Mouse (Mus musculus) gonadal fat pad, adult 2 months (tissue): Measurements from ENCODE around the gene Casz1. TPM values are rescaled to one million over a fixed set of nuclear protein-coding genes. Genes with fewer than 3 reads are reported as not detected.

Source experiments
- DNase-seq: peaks from one replicate; pipeline ENCODE4 v3.0.0-alpha.2; 2012; ENCODE audit warnings: low read depth
- polyA plus RNA-seq: library from polyadenylated mRNA; depleted of rRNA; stranded (reverse); fragments of >200 nt; gene quantifications from 2 replicates; pipeline ENCODE4 v1.2.3, GENCODE M21; 2012

Casz1 gene
- polyA plus RNA-seq, 1 experiment = 6.1 TPM

GRCm38 (mm10) chr4:148842302-148842701 is 38.1 kb downstream of the Casz1 start:
- no peak for DNase-seq

DNA sequence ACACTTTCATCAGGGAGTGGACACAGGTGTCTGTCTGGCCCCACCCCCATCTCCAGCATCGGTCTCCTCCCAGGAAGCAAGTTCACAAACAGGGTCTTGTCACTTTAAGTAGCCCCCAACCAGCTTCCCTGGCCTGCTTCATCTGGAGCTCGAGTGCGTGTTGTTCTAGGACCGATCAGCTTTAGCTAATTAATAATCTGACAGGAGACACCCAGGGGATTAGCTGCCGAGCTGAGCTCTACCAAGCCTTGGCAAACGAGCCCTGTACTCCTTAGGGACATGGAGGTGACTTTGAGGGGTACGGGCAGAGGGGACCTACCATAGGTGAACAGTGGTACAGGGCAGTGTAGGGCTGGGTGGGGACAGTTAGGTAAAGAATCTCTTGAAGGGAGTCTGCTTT is 40.7 kb downstream of the Casz1 start:
- no peak for DNase-seq

GRCm38 (mm10) chr4:148846203-148846602 is 42.0 kb downstream of the Casz1 start:
- no peak for DNase-seq

DNA sequence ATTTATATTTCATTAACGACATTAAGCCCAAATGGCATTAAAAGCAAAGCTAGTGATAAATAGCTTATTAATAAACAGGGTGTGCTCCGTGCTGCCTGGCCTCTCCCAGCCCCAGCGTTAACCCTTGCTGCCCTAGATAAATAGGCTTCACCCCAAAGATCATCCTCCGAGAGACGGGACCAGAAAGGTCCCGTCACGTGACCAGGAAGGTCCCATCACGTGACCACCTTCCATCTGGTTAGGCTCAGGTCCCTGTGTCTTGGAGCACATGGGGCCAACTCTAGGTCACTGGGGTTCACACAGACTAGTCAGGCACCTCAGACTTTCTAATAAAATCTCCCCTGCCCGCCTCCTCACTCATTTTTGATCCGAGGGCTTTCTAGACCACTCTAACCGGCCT is 42.5 kb downstream of the Casz1 start:
- no peak for DNase-seq

DNA sequence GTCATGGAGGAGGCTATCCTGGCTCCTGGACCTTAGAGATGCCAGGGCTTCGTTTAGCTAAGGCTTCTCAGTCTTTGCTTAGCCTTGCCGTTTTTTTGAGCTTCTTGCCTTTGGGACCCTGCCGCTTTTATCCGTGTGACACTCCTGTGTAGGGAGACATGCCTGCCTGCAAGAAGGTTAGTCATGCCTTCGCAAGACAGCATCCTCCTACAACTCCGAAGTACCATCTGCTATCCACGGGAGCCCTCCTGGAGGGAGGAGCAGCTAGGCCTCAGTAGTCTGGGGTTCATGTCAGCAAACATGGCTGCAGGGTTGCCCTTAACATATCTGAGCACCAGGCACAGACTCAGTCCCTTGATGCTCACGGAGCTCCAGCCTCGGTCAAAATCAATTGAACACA is 43.4 kb downstream of the Casz1 start:
- no peak for DNase-seq

DNA sequence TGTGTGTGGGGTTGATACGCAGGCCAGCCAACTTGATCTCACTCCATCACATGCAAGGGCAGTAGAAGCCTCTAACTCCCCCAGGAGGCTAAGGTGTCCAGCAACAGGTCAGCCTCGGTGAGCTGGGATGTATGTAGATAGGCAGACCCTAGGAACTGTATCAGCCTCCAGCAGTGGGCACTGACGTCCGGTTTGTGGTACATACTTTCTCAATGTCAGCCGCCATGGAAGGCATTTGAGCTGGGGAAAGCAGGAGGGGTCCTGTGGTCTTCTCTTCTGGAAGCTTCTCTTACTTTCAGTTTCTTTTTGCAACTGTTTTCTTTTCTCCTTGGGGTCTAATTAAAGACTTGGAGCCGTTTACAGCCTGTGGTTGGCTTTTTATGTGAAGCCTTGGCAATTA is 45.2 kb downstream of the Casz1 start:
- DNase-seq = no peak

DNA sequence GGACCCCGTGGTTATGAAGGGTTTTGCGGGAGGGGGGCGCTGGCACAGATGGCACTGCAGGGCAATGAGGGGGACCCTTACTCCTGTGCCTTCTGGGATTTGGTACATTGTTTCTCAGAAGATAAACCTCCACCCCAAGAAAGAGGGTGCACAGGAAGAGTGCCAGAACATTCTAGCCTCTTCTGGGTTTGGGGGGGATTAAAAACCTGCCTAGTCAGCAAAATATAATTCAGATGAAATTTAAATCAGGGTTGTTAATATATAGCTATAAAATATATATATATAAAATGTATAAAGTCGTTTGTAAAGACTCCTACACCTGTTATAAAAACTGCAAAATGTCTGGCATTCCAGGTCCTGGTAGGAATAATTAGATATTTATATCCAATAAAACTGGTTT is 48.8 kb downstream of the Casz1 start:
- DNase-seq = no peak

DNA sequence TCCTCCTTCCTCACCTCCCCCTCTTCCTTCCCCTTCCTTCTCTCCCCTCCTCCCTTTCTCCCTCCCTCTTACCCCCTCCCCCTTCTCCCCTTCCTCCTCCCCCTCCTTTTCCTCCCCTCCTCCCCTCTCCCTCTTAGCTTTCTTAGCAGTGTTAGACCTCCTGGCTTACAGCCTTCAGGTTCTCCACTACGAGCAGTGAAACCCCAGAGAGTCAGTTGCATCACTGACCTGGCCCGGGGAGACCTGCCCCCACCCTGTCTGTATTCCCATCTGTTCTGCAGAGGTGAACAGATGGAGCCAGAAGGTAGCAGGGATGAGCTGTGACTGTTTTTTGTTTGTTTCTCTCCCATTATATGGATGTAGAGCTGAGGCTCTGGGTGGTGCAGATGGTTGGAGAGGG is 49.9 kb downstream of the Casz1 start:
- no peak for DNase-seq

GRCm38 (mm10) chr4:148855527-148855926 is 51.3 kb downstream of the Casz1 start:
- DNase-seq = no peak

DNA sequence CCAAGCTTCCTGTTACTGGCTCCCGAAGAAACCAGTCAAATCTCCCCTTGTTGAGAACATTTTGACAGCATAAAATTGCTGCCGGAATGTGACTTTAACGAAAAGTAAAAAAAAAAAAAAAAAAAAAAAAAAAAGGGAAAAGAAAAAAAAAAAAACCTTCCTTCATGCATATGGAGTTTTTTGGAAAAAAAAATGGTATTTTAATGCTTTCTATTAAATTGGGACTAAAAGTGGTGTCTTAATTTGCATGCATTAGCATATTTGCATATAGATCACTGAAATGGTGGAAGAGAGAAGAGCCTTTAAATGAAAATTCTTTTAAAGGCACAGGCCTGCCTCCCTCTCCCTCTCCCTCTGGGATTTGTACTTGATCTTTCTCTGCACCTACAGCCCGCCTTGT is 52.0 kb downstream of the Casz1 start:
- DNase-seq = no peak

DNA sequence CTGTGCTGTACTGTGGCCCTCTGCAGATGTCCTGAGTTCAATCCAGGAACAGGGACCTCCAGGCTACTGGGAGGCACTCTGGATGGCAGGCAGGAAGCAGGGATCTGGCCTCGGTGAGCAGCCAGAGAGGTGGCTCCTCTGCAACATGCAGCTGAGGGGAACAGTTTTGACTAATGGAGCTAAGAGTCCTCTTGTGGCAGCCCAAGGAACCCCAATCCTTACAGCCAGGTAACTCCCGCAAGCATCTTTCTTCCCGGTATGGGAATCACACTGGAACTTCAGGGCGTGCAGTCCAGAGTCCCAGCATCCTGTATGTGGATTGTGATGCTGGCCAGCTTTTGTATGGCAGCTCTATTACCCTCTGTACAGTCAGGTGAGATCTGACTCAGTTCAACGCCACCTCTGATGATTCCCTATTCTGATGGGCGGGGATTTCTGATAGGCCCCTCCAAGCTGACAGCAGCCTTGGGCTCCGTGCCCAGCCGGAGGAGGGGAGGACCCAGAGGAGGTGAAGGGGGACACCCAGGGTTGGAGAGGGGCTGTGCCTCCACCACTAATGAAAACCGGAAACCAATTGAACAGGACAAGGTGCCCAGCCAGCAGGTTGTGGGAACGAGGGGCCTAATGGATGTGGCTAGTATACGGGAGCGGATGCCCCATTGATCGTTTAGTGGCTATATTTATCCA is 53.3 kb downstream of the Casz1 start:
- DNase-seq = no peak

DNA sequence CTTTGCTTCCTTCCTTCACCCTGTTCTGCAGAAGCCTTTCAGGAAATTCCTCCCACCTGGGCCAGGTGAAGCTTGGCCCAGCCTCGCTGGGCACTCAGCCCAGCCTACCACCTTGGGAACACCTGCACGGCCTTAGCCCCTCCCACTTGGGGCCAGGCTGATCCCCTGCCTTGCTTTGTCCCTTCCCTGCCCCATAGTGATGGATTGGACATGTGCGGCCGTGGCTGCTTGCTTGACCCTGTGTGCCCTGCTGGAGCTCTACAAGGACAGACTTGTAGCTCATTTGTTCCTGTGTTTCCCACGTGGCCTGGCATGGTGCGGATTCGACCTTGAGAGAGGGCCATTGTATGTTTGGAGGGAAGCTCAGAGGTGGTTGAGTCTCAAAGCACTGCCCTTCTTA is 54.0 kb downstream of the Casz1 start:
- no peak for DNase-seq

DNA sequence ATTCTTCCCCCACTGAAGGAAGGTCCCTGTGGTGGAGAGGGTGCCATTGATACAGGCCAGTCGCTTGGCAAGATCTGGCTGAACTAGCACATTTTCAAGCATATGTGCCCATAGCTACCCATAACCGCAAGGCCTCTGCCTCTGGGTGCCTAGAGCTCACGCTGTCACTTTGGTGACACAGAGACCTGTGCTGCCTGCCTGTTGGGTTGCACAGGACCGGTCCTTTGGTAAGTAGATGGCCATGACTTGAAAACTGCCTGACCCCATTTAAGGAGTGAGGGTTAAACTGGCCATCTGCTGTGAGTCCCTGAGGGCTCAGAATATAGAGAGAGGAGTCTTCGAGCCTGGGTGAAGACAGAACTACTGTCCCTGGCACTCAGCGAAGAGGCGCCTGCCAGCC is 55.2 kb downstream of the Casz1 start:
- no peak for DNase-seq

DNA sequence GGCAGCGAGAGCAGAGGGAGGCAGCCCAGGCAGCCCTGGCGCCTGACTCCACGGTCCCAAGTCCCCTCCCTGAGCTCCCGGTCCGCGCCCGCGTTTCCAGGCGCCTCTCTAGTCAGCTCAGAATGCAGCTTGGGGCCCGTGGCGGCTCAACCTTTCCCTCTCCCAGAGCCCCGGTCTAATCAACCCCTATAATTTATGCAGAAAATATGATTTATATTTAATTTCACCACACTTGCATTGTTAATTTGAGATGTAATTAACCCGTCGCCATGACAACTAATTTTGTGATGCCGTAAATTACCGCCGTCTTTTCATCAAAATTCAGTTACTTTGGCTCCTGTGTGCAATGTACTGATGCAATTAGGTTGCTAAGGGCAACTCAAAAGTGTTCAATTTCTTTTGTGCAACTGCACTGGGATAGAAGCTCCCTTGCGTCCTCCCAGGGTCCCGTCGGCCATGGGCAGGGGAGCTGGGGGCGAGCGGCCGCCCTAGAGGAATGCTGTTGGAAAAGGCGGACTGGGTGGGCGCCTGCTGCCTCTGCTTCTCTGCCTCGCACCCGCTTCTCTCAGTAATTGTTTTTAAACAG is 55.8 kb downstream of the Casz1 start:
- DNase-seq = no peak

GRCm38 (mm10) chr4:148860636-148861035 is 56.4 kb downstream of the Casz1 start:
- no peak for DNase-seq

GRCm38 (mm10) chr4:148866812-148867470 is 62.7 kb downstream of the Casz1 start:
- DNase-seq = no peak

- no peak for DNase-seq
Observed at GRCm38 (mm10) chr4:148867721-148868397, 63.6 kb downstream of the Casz1 start.

- DNase-seq = no peak
Observed at GRCm38 (mm10) chr4:148869566-148869965, 65.3 kb downstream of the Casz1 start.

DNA sequence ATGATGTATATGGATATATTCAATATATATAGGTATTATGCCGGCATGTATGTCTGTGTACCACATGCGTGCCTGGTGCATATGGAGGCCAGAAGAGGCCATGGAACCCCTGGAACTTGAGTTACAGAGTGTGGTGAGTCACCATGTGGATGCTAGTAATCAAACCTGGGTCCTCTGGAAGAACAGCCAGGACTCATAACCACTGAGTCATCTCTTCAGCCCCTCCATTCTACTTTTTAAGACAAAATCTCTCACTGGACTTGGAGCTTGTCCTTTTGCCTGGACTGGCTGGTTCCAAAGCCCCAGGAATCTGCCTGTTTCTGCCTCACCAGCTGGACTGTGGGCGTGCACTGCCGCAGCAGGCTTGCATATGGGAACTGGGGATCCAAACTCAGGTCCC is 66.3 kb downstream of the Casz1 start:
- DNase-seq = no peak

DNA sequence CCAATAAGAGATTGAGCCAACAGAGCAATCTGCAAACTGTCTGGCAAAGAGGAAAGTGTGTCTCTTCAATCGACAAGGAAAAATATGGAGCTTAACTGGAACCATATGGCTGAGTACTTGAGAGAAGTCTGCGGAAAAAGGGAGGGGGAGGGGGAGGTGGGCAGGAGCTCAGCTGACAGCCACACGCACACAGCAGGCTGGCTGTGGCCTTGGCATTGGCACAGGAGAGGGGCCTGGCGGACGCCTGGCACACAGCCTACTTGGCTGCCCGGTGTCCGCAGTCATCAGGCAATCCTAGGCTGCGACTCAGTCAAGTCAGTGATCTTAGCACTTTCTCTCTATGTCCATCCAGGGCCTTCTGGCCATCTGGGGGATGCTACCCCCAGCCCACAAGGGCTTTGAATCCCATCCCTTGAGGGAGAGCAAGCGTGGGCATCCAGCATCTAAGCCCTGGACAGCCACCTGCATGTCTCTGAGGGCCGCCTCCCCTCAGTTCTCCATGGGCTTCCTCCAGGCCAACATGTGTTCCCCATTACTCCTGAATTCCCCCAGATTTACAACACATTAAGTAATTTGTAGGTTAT is 67.6 kb downstream of the Casz1 start:
- no peak for DNase-seq

DNA sequence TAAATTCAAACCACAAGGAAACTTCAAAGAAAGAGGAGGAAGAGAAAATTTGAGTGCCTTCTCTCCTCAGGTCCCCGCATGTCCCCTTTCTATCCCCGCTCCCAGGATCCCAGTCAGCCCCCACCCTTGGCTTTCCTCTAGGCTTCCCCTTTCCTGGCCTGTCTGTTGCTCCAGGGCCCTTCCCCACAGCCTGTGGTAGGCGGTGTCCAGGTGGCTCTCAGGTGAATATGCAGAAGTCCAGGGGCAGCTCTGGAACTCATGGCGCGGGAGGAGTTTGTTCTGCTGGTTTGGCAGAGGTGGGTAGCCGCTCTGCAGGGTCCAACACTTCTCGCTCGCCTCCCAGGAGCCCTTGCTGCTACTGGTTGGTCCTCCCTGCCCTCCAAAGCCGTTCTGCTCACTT is 68.1 kb downstream of the Casz1 start:
- DNase-seq = no peak

DNA sequence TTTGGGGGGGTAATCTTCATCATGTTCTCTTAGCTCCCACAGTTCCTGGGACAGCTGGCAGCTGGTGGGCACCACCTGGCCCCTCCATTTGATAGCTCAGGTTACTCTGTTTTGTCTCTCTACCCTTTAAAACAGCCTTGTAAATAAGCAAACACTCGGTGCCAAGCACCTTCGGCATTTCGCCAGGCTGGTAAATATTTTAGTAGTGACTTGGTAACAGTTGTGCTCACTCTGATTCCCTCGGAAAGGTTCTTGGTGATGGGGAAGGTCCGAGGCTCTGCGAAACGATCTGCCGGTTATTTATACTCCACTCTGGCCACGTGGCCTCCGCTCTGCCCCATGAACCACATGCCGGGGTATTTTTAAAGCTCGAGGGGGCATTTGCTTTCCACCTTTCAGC is 68.6 kb downstream of the Casz1 start:
- no peak for DNase-seq

DNA sequence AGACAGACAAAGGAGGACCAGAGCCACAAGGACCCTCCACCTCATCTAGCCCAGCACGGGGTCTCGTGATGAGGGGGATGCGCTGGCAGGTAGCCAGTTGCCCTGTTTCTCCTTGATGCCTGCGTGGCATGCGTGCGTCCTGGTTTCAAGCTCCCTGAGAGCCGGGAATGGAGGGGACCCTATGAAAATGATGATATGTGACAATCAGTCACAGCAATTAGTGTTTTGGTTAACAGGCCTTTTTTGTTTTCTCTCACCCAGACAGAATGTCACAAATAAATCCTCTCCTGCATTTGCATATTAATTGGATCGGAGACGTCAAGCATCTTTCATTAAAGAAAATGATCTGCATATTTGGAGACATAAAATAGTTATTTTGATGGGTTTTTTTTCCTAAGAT is 71.9 kb downstream of the Casz1 start:
- no peak for DNase-seq
